Mouse (Mus musculus): ENCODE data around the gene Gm11114. TPM values are rescaled to one million over a fixed set of nuclear protein-coding genes. Genes with fewer than 3 reads are reported as not detected.

Gene Gm11114
- total and polyA plus RNA-seq, 3 experiments = not detected

DNA sequence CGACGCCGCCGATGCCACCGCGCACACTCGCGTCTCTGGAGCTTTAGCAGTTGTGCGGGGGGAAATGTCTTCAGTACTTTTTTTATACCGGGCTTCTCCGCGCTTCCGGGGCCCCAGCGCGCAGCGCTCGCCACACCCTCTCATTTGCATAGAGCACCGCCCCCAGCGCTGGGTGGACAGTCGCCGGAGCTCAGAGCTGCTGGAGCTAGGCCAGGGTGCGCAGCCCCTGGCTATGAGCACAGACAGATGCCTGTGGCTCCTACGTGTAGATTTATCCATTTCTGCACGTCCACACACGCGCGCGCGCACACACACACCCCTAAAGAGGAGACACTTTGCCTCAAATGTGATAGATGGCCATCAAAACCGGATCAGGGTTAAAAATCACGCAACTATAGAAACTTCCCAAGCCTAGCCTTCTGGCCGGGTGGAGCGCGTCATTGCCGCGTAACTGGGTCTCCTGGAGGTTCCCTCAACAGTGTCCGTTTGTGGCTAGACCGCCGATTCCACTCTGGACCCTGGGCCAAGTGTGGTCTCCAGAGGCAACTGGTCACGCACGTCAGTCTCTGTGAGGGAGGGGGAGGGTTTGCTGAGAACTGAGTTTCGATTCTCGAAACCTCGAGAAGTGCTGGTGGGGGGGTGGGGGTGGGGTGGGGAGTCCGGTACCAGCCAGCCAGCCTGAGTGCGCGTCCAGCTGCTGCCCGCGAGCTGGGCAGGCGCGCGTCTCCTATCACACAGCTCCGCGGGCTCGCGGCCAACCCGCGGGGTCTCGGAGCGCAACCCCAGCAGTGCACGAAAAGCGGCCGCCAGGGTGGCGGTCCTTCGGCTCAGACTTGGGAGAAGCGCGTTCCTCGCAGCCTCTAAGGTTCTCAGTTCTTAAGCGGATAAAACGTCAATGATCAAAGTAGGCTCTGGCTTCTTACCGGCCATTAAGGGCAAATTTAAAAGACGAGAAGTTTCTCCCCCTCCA, 15.0 kb downstream of the Gm11114 start, which contains the start of gene Tent5a:
TSS of gene Tent5a (minus strand) at position 107 of the 970 bp plus-strand sequence.
- H3K9ac ChIP-seq (ENCODE audit: control insufficient read depth, low read depth, low read length, poor library complexity, severe bottlenecking) = peak within 1 kb of the TSS; percentile 82
- H3K79me2 ChIP-seq (ENCODE audit: control insufficient read depth, insufficient read depth, low read length, poor library complexity) = peaks cover 31% of the 10 kb centered on the region
- peak within 1 kb of the TSS; percentile 85 for H3K27ac ChIP-seq (ENCODE audit: control insufficient read depth, low read depth, low read length)
- peaks cover 3 to 20% of the 10 kb centered on the region in 2 experiments for H3K4me1 ChIP-seq (ENCODE audit: control insufficient read depth in 1 of 2, insufficient read depth in 2 of 2, low read length in 2 of 2)
- peak within 1 kb of the TSS; percentile 77 to 88 for H3K4me3 ChIP-seq (ENCODE audit: control insufficient read depth in 1 of 2, insufficient read depth in 1 of 2, low read depth in 2 of 2, low read length in 2 of 2)
- no peaks in the 10 kb centered on the region for H3K27me3 ChIP-seq (ENCODE audit: control insufficient read depth in 1 of 2, insufficient read depth in 2 of 2, low read length in 2 of 2)
- peak; percentile 95 for DNase-seq (ENCODE audit: low read depth, low spot score)
- no peaks in the 10 kb centered on the region for H3K9me3 ChIP-seq (replicated peaks; ENCODE audit: insufficient read depth, low read length)
- TF ChIP-seq MYC (IDR thresholded peaks at IDR 0.05; ENCODE audit: low read depth, low read length) (no peak), MAFK (IDR thresholded peaks at IDR 0.05; ENCODE audit: borderline replicate concordance, low read depth, low read length) (no peak), RCOR1 (IDR thresholded peaks at IDR 0.05; ENCODE audit: low read depth, low read length) (no peak), MEF2A (IDR thresholded peaks at IDR 0.05; ENCODE audit: extremely low read depth, insufficient replicate concordance, low read depth, low read length, poor library complexity, severe bottlenecking) (no peak), CHD2 (IDR thresholded peaks at IDR 0.05; ENCODE audit: low read length) (no peak), POLR2A (IDR thresholded peaks at IDR 0.05; ENCODE audit: control insufficient read depth in 1 of 2, insufficient read depth in 1 of 2, low read depth in 1 of 2, low read length in 2 of 2, poor library complexity in 1 of 2) (peak in 1 of 2 experiments; percentile 81; a peak in 2 of 4 replicates), MXI1 (IDR thresholded peaks at IDR 0.05; ENCODE audit: low read depth, low read length) (0 out of 2 replicates have a peak, but pooled peaks have one; percentile 54), ELF1 (IDR thresholded peaks at IDR 0.05; ENCODE audit: low read depth, low read length) (peak; percentile 92), ETS1 (IDR thresholded peaks at IDR 0.05; ENCODE audit: low read depth, low read length) (no peak), MAZ (IDR thresholded peaks at IDR 0.05; ENCODE audit: low read depth, low read length) (0 out of 2 replicates have a peak, but pooled peaks have one; percentile 10), NRF1 (IDR thresholded peaks at IDR 0.05; ENCODE audit: insufficient read depth, low read depth, low read length, poor library complexity, severe bottlenecking) (peak; percentile 50; the same call in 1 of the 2 replicates), GATA1 (IDR thresholded peaks at IDR 0.05; ENCODE audit: low read depth, low read length) (no peak), POLR2AphosphoS2 (IDR thresholded peaks at IDR 0.05; ENCODE audit: low read length) (peak; percentile 79), NELFE (IDR thresholded peaks at IDR 0.05; ENCODE audit: low read depth, low read length) (peak; percentile 89), ZC3H11A (IDR thresholded peaks at IDR 0.05; ENCODE audit: low read depth, low read length) (no peak), SMC3 (IDR thresholded peaks at IDR 0.05; ENCODE audit: low read depth, low read length) (0 out of 2 replicates have a peak, but pooled peaks have one; percentile 4), TBP (IDR thresholded peaks at IDR 0.05; ENCODE audit: low read depth, low read length) (peak; percentile 85), SIN3A (IDR thresholded peaks at IDR 0.05; ENCODE audit: low read length) (peak; percentile 84), ZKSCAN1 (IDR thresholded peaks at IDR 0.05; ENCODE audit: low read depth, low read length) (no peak), USF1 (IDR thresholded peaks at IDR 0.05; ENCODE audit: low read depth, low read length) (no peak), USF2 (IDR thresholded peaks at IDR 0.05; ENCODE audit: borderline replicate concordance in 1 of 2, insufficient read depth in 1 of 2, low read depth in 1 of 2, low read length in 2 of 2) (no peak), GABPA (IDR thresholded peaks at IDR 0.05; ENCODE audit: low read depth, low read length) (no peak), BHLHE40 (IDR thresholded peaks at IDR 0.05; ENCODE audit: borderline replicate concordance, low read depth, low read length) (no peak; the same call in 1 of the 2 replicates), ZNF384 (IDR thresholded peaks at IDR 0.05; ENCODE audit: low read depth, low read length) (peak; percentile 86), MAX (IDR thresholded peaks at IDR 0.05; ENCODE audit: low read length) (no peak), HCFC1 (IDR thresholded peaks at IDR 0.05; ENCODE audit: low read depth, low read length) (peak; percentile 39; the same call in 1 of the 2 replicates), EP300 (IDR thresholded peaks at IDR 0.05; ENCODE audit: low read depth in 1 of 2, low read length in 2 of 2) (no peak), KAT2A (conservative IDR thresholded peaks at IDR 0.05; ENCODE audit: low read depth, low read length) (no peak), ZMIZ1 (IDR thresholded peaks at IDR 0.05; ENCODE audit: low read depth, low read length) (peak; percentile 66; the same call in 1 of the 2 replicates), TCF12 (IDR thresholded peaks at IDR 0.05; ENCODE audit: low read depth, low read length) (peak; percentile 32; the same call in 1 of the 2 replicates), CTCF (IDR thresholded peaks at IDR 0.05 in 2 of 3, conservative IDR thresholded peaks at IDR 0.05 in 1 of 3; ENCODE audit: control insufficient read depth in 1 of 3, insufficient read depth in 1 of 3, low read depth in 2 of 3, low read length in 3 of 3, poor library complexity in 1 of 3, severe bottlenecking in 1 of 3) (peak in 2 of 3 experiments; percentile 24 to 35; a peak in 4 of 6 replicates)
- peaks cover 7 to 16% of the 10 kb centered on the region in 2 experiments; a peak in 3 of 4 replicates for H3K36me3 ChIP-seq (ENCODE audit: control insufficient read depth in 1 of 2, insufficient read depth in 2 of 2, low read length in 2 of 2)

Data from MEL (cell line).